Mouse (Mus musculus): ENCODE results near the gene Gm10837. TPM values are rescaled to one million over a fixed set of nuclear protein-coding genes. Genes with fewer than 3 reads are reported as not detected.
"Not testable (repeated sequence)": the region's sequence is repeated elsewhere in the genome, so short reads cannot be mapped to it uniquely, and the experiment has no call there.

Gm10837 gene
- polyA plus RNA-seq, 1 experiment from 2014 or later: 0.36 TPM

GRCm38 (mm10) chr14:122459332-122459731, 31.1 kb upstream of the Gm10837 start:
- H3K4me2 ChIP-seq: peak overlapping the region; percentile 51
- H3K27me3 ChIP-seq: peaks cover 40% of the 10 kb centered on the region
- H3K4me1 ChIP-seq: peaks cover 40% of the 10 kb centered on the region
- WGBS: 66% methylated on average over 12 of the region's 12 CpGs
- ATAC-seq (ENCODE audit: low FRiP score); H3K36me3 ChIP-seq (replicated peaks); H3K27ac ChIP-seq; H3K4me3 ChIP-seq (replicated peaks); H3K9me3 ChIP-seq: not testable (repeated sequence)
- H3K9ac ChIP-seq: peak overlapping the region; percentile 61; the same call in 1 of the 2 replicates

- Histone ChIP-seq H3K27ac (peak overlapping the region; percentile 61), H3K4me3 (replicated peaks) (peak overlapping the region; percentile 34), H3K9me3 (no peaks in the 10 kb centered on the region), H3K4me2 (peak overlapping the region; percentile 51), H3K9ac (peak overlapping the region; percentile 61), H3K27me3 (peaks cover 41% of the 10 kb centered on the region), H3K4me1 (peaks cover 41% of the 10 kb centered on the region), H3K36me3 (replicated peaks) (no peaks in the 10 kb centered on the region)
- 84% methylated on average over 1 of the region's 1 CpGs for WGBS
- ATAC-seq (ENCODE audit: low FRiP score): no peak
Measured at GRCm38 (mm10) chr14:122459776-122460175, 30.6 kb upstream of the Gm10837 start.

- Histone ChIP-seq H3K27me3 (peaks cover 45% of the 10 kb centered on the region), H3K9ac (peak overlapping the region; percentile 61), H3K4me3 (replicated peaks) (peak overlapping the region; percentile 34), H3K9me3 (no peaks in the 10 kb centered on the region), H3K4me2 (peak overlapping the region; percentile 51), H3K4me1 (peaks cover 42% of the 10 kb centered on the region), H3K36me3 (replicated peaks) (no peaks in the 10 kb centered on the region), H3K27ac (peak overlapping the region; percentile 61)
- WGBS: 42% methylated on average over 5 of the region's 5 CpGs
- ATAC-seq (ENCODE audit: low FRiP score): no peak
Measured at GRCm38 (mm10) chr14:122460226-122460625, 30.2 kb upstream of the Gm10837 start.

- Histone ChIP-seq H3K27me3 (peaks cover 52% of the 10 kb centered on the region), H3K9me3 (no peaks in the 10 kb centered on the region), H3K4me3 (replicated peaks) (peak overlapping the region; percentile 72), H3K4me2 (peak overlapping the region; percentile 76), H3K4me1 (peaks cover 42% of the 10 kb centered on the region), H3K9ac (peak overlapping the region; percentile 96), H3K27ac (peak overlapping the region; percentile 99), H3K36me3 (replicated peaks) (no peaks in the 10 kb centered on the region)
- 24% methylated on average over 3 of the region's 3 CpGs for WGBS
- no peak for ATAC-seq (ENCODE audit: low FRiP score)
Measured at GRCm38 (mm10) chr14:122461500-122461899, 28.9 kb upstream of the Gm10837 start.

GRCm38 (mm10) chr14:122461966-122462365, 28.4 kb upstream of the Gm10837 start:
- peak overlapping the region; percentile 99 for H3K27ac ChIP-seq
- H3K4me1 ChIP-seq: peaks cover 42% of the 10 kb centered on the region
- H3K36me3 ChIP-seq (replicated peaks): no peaks in the 10 kb centered on the region
- peak overlapping the region; percentile 96 for H3K9ac ChIP-seq
- 8% methylated on average over 9 of the region's 9 CpGs for WGBS
- H3K4me3 ChIP-seq (replicated peaks): peak overlapping the region; percentile 72
- H3K27me3 ChIP-seq: peaks cover 56% of the 10 kb centered on the region
- H3K9me3 ChIP-seq: no peaks in the 10 kb centered on the region
- ATAC-seq (ENCODE audit: low FRiP score): no peak
- H3K4me2 ChIP-seq: peak overlapping the region; percentile 76

- H3K9me3 ChIP-seq: no peaks in the 10 kb centered on the region
- H3K4me1 ChIP-seq: peaks cover 42% of the 10 kb centered on the region
- peak overlapping the region; percentile 76 for H3K4me2 ChIP-seq
- peaks cover 59% of the 10 kb centered on the region for H3K27me3 ChIP-seq
- 4% methylated on average over 17 of the region's 17 CpGs for WGBS
- H3K4me3 ChIP-seq (replicated peaks): peak overlapping the region; percentile 72
- peak overlapping the region; percentile 96 for H3K9ac ChIP-seq
- ATAC-seq (ENCODE audit: low FRiP score): no peak
- H3K27ac ChIP-seq: peak overlapping the region; percentile 99
- no peaks in the 10 kb centered on the region for H3K36me3 ChIP-seq (replicated peaks)
Measured at GRCm38 (mm10) chr14:122462689-122463079, 27.7 kb upstream of the Gm10837 start.

- Histone ChIP-seq H3K4me3 (replicated peaks) (peak overlapping the region; percentile 72), H3K9ac (peak overlapping the region; percentile 96), H3K27me3 (peaks cover 63% of the 10 kb centered on the region), H3K4me1 (peaks cover 46% of the 10 kb centered on the region), H3K9me3 (no peaks in the 10 kb centered on the region), H3K27ac (peak overlapping the region; percentile 99), H3K4me2 (peak overlapping the region; percentile 76), H3K36me3 (replicated peaks) (no peaks in the 10 kb centered on the region)
- ATAC-seq (ENCODE audit: low FRiP score): no peak
- under 1% methylated on average over 40 of the region's 40 CpGs for WGBS
Measured at GRCm38 (mm10) chr14:122463080-122463691, 27.2 kb upstream of the Gm10837 start.

GRCm38 (mm10) chr14:122463734-122464341, 26.5 kb upstream of the Gm10837 start:
- 0% methylated on average over 40 of the region's 58 CpGs for WGBS
- Histone ChIP-seq H3K9ac (peak overlapping the region; percentile 96), H3K27me3 (peaks cover 70% of the 10 kb centered on the region), H3K27ac (peak overlapping the region; percentile 99), H3K4me1 (peaks cover 52% of the 10 kb centered on the region), H3K4me3 (replicated peaks) (peak overlapping the region; percentile 72), H3K4me2 (peak overlapping the region; percentile 76)
- not testable (repeated sequence) for H3K36me3 ChIP-seq (replicated peaks); H3K9me3 ChIP-seq
- peak; percentile 42 for ATAC-seq (ENCODE audit: low FRiP score)

- H3K4me3 ChIP-seq (replicated peaks): peak overlapping the region; percentile 72
- H3K36me3 ChIP-seq (replicated peaks): no peaks in the 10 kb centered on the region
- ATAC-seq (ENCODE audit: low FRiP score): peak; percentile 28
- under 1% methylated on average over 53 of the region's 62 CpGs for WGBS
- H3K4me2 ChIP-seq: peak overlapping the region; percentile 76
- peak overlapping the region; percentile 96 for H3K9ac ChIP-seq
- peak overlapping the region; percentile 99 for H3K27ac ChIP-seq
- no peaks in the 10 kb centered on the region for H3K9me3 ChIP-seq
- peaks cover 75% of the 10 kb centered on the region for H3K27me3 ChIP-seq
- peaks cover 58% of the 10 kb centered on the region for H3K4me1 ChIP-seq
Measured at GRCm38 (mm10) chr14:122464351-122464762, 26.0 kb upstream of the Gm10837 start.

- Histone ChIP-seq H3K9ac (peak within 1 kb of the TSS; percentile 96), H3K27ac (peak within 1 kb of the TSS; percentile 99), H3K4me1 (peaks cover 59% of the 10 kb centered on the region), H3K4me2 (peak within 1 kb of the TSS; percentile 76), H3K9me3 (no peaks in the 10 kb centered on the region), H3K4me3 (replicated peaks) (peak within 1 kb of the TSS; percentile 72), H3K36me3 (replicated peaks) (no peaks in the 10 kb centered on the region), H3K27me3 (peaks cover 73% of the 10 kb centered on the region)
- under 1% methylated on average over 57 of the region's 62 CpGs for WGBS
- peak; percentile 87 for ATAC-seq (ENCODE audit: low FRiP score)
Measured at GRCm38 (mm10) chr14:122464763-122465741, 25.3 kb upstream of the Gm10837 start, which contains the start of gene Zic5. Zic5 (minus strand) TSS chr14:122465677.

GRCm38 (mm10) chr14:122465931-122466490, 24.4 kb upstream of the Gm10837 start:
- Histone ChIP-seq H3K4me1 (peaks cover 54% of the 10 kb centered on the region), H3K4me3 (replicated peaks) (peak overlapping the region; percentile 72), H3K36me3 (replicated peaks) (no peaks in the 10 kb centered on the region), H3K27me3 (peaks cover 70% of the 10 kb centered on the region), H3K9ac (peak overlapping the region; percentile 96), H3K27ac (peak overlapping the region; percentile 99), H3K4me2 (peak overlapping the region; percentile 76), H3K9me3 (no peaks in the 10 kb centered on the region)
- ATAC-seq (ENCODE audit: low FRiP score): no peak
- 25% methylated on average over 13 of the region's 13 CpGs for WGBS
